16 mouse cellular contexts compared by ENCODE assay signal in genomic region chr8:87311282-87311681, GRCm38 (mm10).
A peak's percentile ranks its signal among the peaks of the same experiment; 100 is the strongest.
DNase-seq lines count a peak whose midpoint lies in the region; ATAC-seq and TF ChIP-seq lines count a peak whose summit lies in the region.
"Had no signal": no experiment of that assay in that cellular context is flagged by ENCODE, and none has a peak within 500 bp of the region (broad histone marks: within the 10 kb centered on the region; RNA-seq: fewer than 3 reads in every experiment).

No protein-coding gene starts in this region.

- no peak overlapping the region for H3K9ac ChIP-seq in hindbrain, postnatal 0 days (replicated peaks; ENCODE audit: low read length)
- no peak overlapping the region for H3K9ac ChIP-seq in hindbrain, embryonic 11.5 days (ENCODE audit: low read depth, low read length)
- H3K9ac ChIP-seq: embryonic facial prominence, embryonic 12.5 days; forebrain, embryonic 12.5 days; limb, embryonic 13.5 days; liver, postnatal 0 days had no signal

- H3K4me3 ChIP-seq in hindbrain, postnatal 0 days (ENCODE audit: low read length): no peak overlapping the region
- H3K4me3 ChIP-seq in hindbrain, embryonic 11.5 days (ENCODE audit: low read depth, low read length): no peak overlapping the region
- H3K4me3 ChIP-seq: embryonic facial prominence, embryonic 12.5 days; forebrain, embryonic 12.5 days; limb, embryonic 13.5 days; midbrain, embryonic 10.5 days had no signal

- no peak overlapping the region for H3K4me2 ChIP-seq in hindbrain, postnatal 0 days (ENCODE audit: low read depth, low read length)
- H3K4me2 ChIP-seq in hindbrain, embryonic 11.5 days (replicated peaks; ENCODE audit: low read depth, low read length): no peak overlapping the region
- H3K4me2 ChIP-seq: embryonic facial prominence, embryonic 12.5 days; forebrain, embryonic 12.5 days; limb, embryonic 13.5 days had no signal

- H3K4me1 ChIP-seq in hindbrain, postnatal 0 days (ENCODE audit: insufficient read depth, low read length): 0 out of 2 replicates have a peak, but pooled peaks cover 3% of the 10 kb centered on the region
- H3K4me1 ChIP-seq in hindbrain, embryonic 11.5 days (replicated peaks; ENCODE audit: control insufficient read depth, insufficient read depth, low read length): no peaks in the 10 kb centered on the region
- H3K4me1 ChIP-seq: embryonic facial prominence, embryonic 12.5 days; forebrain, embryonic 12.5 days; limb, embryonic 13.5 days; midbrain, embryonic 10.5 days had no signal

- no peak overlapping the region for H3K27ac ChIP-seq in hindbrain, postnatal 0 days
- H3K27ac ChIP-seq in hindbrain, embryonic 11.5 days (ENCODE audit: low read depth, low read length): no peak overlapping the region
- H3K27ac ChIP-seq: embryonic facial prominence, embryonic 12.5 days; forebrain, embryonic 12.5 days; limb, embryonic 13.5 days; midbrain, embryonic 10.5 days had no signal

- H3K36me3 ChIP-seq in hindbrain, postnatal 0 days (ENCODE audit: insufficient read depth, low read length): no peaks in the 10 kb centered on the region
- H3K36me3 ChIP-seq in hindbrain, embryonic 11.5 days (ENCODE audit: control insufficient read depth, insufficient read depth, low read length): no peaks in the 10 kb centered on the region
- H3K36me3 ChIP-seq: embryonic facial prominence, embryonic 12.5 days; forebrain, embryonic 12.5 days; limb, embryonic 13.5 days; midbrain, embryonic 10.5 days had no signal

- H3K27me3 ChIP-seq in hindbrain, postnatal 0 days (ENCODE audit: insufficient read depth, low read length): no peaks in the 10 kb centered on the region
- H3K27me3 ChIP-seq in hindbrain, embryonic 11.5 days (ENCODE audit: control insufficient read depth, insufficient read depth, low read length): no peaks in the 10 kb centered on the region
- H3K27me3 ChIP-seq: embryonic facial prominence, embryonic 12.5 days; forebrain, embryonic 12.5 days; limb, embryonic 13.5 days had no signal

- no peak for TF ChIP-seq CTCF in hindbrain, postnatal 0 days (IDR thresholded peaks at IDR 0.05; ENCODE audit: low read depth)

- DNase-seq in cerebellum, adult 18-20 months: peak; percentile 32 to 52
- DNase-seq in cerebellum, adult 11 months: no peak
- DNase-seq in hindbrain, postnatal 0 days (ENCODE audit: low spot score): peak; percentile 72
- no peak for DNase-seq in hindbrain, embryonic 11.5 days (ENCODE audit: low spot score)
- DNase-seq in retina, postnatal 1 day: peak; percentile 67
- no peak for DNase-seq in retina, embryonic 14.5 days (ENCODE audit: low spot score)
- DNase-seq in cerebellum, postnatal 36 days: peak; percentile 41 to 60
- DNase-seq in layer of hippocampus, adult 18-20 months (ENCODE audit: low spot score in 2 of 2): no peak
- DNase-seq: B cell, adult 2 months; liver, postnatal 0 days; thymus, postnatal 14 days had no signal

- ATAC-seq in hindbrain, postnatal 0 days: no peak
- ATAC-seq in hindbrain, embryonic 11.5 days (ENCODE audit: low FRiP score): no peak
- ATAC-seq: inflammation-experienced regulatory T-cells, adult 6 months; liver, postnatal 0 days had no signal

- no peaks in the 10 kb centered on the region for H3K9me3 ChIP-seq in hindbrain, postnatal 0 days (ENCODE audit: low read length)
- H3K9me3 ChIP-seq in hindbrain, embryonic 11.5 days (ENCODE audit: control insufficient read depth, low read length): no peaks in the 10 kb centered on the region
- H3K9me3 ChIP-seq: embryonic facial prominence, embryonic 12.5 days; forebrain, embryonic 12.5 days; limb, embryonic 13.5 days; midbrain, embryonic 10.5 days had no signal

- WGBS in hindbrain, postnatal 0 days: 38% methylated on average over 7 of the region's 7 CpGs
- 90% methylated on average over 7 of the region's 7 CpGs for WGBS in hindbrain, embryonic 11.5 days

Comparison
In these comparisons a context has a peak if more than half of its experiments do, and no peak if none do; other contexts are left out.
1. DNase-seq: peak in cerebellum, adult 18-20 months (2 of 2), hindbrain, postnatal 0 days (single experiment), retina, postnatal 1 day (single experiment) and cerebellum, postnatal 36 days (2 of 2); none in cerebellum, adult 11 months (single experiment), hindbrain, embryonic 11.5 days (single experiment), retina, embryonic 14.5 days (single experiment) and layer of hippocampus, adult 18-20 months (0 of 2).